Mouse (Mus musculus) T-helper 17 cell (primary cell): ENCODE results near the gene Gadd45a.

Experiments used
- in situ Hi-C, 2 experiments: fragments of 300-600 bp; cut with MboI, MseI; formaldehyde crosslinking; loops; 1 replicate in 1 of 2; 2 replicates in 1 of 2; pipeline ENCODE4 v1.15.1; 2025; ENCODE audit warnings: high pct_unique_total_duplicates in 2 of 2

Gene Gadd45a

DNA sequence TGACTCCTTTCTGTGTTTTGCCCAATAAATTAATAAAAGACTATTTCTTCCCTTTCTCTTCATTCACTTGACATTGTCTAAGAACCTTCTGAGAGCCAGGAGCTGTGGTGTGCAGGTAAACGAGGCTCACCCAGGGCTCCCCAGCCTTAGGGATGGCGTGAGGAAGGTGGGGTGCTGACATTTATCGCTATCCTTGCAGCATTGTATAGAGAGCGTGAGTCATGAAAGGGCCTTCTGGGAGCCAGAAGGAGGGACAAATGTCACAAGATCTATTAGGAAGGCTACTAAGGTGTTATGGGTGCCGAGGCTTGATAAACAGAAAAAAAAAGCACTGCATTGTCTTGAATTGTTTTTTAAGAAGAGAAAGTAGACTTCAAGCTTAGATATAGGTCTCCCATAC is 15.9 kb downstream of the Gadd45a start:
- in situ Hi-C loops, result no loop called here

DNA sequence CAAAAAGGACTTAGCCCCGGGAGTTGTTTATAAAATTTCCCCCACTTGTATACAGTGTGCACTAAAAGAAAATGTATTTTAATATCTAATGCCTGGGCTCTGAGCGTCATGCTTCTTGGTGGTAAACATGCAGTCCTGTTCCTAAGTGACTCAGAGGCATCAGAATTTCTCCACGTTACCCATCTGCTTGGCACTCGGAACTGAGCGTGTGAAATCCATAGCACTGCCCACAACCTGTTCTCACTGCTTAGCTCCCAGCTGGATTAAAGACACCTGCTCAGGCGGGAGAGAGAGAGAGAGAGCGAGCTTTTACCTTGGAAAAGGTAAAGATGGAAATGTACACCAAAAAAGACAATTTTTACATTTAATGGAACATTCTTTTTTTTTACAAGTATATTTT is 18.3 kb downstream of the Gadd45a start:
- in situ Hi-C loops, result loop anchor here in 1 of 2 experiments (5.0 kb wide), 1 partner anchor 42 kb away; no protein-coding TSS in a partner anchor

DNA sequence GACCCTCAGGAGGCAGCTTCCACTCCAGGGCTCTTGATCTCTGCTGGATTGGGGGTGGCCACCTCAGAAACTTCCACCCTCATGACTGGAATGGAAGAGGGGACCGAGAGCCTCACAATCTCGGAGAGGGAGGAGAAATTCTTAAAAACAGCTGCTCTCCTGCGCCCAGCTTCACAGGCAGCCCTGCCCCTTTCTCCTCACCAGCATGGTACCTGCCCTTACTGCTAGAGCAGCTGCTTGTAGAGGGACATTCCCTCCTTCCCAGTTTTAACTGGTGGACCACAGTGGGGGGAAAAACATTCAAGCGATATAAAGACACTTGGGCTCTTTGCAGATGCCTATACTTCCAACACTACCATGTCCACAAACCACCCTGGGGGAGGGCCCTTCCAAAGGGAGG is 18.9 kb downstream of the Gadd45a start:
- in situ Hi-C loops, result loop anchor here in 1 of 2 experiments (5.0 kb wide), 1 partner anchor 41 kb away; no protein-coding TSS in a partner anchor

- in situ Hi-C loops, result loop anchor here in 1 of 2 experiments (5.0 kb wide), 1 partner anchor 39 kb away; no protein-coding TSS in a partner anchor
These were observed 20.6 kb downstream of the Gadd45a start for GRCm38 (mm10) chr6:67016520-67017111.

GRCm38 (mm10) chr6:67015739-67016519 is 21.3 kb downstream of the Gadd45a start:
- in situ Hi-C loops, result loop anchor here in 1 of 2 experiments (5.0 kb wide), 1 partner anchor 39 kb away; no protein-coding TSS in a partner anchor

- in situ Hi-C loops, result loop anchor here in 1 of 2 experiments (5.0 kb wide), 1 partner anchor 37 kb away; no protein-coding TSS in a partner anchor
These were observed 22.6 kb downstream of the Gadd45a start for GRCm38 (mm10) chr6:67014679-67015075.

GRCm38 (mm10) chr6:67013949-67014678 is 23.1 kb downstream of the Gadd45a start:
- in situ Hi-C loops, result no loop called here

- in situ Hi-C loops, result no loop called here
These were observed 23.8 kb downstream of the Gadd45a start for GRCm38 (mm10) chr6:67013293-67013948.

DNA sequence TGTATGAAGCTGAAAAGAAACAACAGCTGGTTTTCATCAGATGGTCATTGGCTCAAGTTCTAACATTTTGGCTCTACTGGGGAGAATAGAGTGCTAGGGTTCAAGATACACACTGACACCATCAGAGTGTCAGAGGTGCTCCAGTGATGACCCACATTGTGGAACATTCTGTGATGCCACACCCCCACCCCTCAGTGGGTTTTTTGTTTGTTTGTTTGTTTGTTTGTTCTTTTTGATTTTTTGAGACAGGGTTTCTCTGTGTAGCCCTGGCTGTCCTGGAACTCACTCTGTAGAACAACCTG is 26.1 kb downstream of the Gadd45a start:
- in situ Hi-C loops, result no loop called here

- in situ Hi-C loops, result no loop called here
These were observed 26.7 kb downstream of the Gadd45a start for GRCm38 (mm10) chr6:67010370-67011216.

DNA sequence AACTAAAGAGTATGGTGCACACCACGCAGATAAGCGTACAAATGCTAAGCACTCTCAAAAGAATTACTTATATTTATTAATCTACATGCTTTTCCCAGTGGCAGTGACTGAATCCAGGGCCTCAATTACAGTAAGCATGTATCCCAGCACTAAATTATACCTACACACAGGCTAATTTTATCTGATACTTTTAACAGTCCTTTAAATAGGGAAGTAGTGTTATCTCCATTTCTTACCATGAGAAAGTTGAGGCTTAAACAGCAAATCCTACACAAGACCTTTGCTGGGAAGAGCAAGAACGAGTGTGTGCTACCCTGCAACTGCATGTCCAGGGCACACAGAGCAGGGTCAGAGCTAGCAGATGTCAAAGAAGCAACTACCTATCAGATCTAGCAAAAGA is 27.4 kb downstream of the Gadd45a start:
- in situ Hi-C loops, result no loop called here

GRCm38 (mm10) chr6:66999800-67000199 is 37.5 kb downstream of the Gadd45a start:
- in situ Hi-C loops, result no loop called here

DNA sequence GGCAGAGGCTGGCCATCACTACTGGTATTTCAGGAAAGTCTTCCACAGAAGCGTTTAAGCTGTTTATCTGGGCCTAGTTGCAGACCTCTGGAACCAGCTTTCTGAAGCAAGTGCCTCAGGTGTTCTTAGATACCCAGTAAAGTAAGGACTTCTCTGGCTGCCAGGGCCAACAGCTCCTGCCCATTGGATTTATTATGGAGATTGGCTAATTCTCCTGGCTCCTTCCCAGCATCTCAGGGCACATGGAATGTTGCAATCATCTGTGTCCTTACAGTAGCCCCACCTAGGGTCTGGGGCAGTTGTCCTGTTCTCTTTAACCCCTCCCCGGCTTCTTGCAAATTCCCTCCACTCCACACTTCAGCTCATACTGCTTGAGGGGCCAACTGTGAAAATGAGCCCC is 38.6 kb downstream of the Gadd45a start:
- in situ Hi-C loops, result no loop called here

- in situ Hi-C loops, result no loop called here
These were observed 41.0 kb downstream of the Gadd45a start for GRCm38 (mm10) chr6:66996257-66996656.

DNA sequence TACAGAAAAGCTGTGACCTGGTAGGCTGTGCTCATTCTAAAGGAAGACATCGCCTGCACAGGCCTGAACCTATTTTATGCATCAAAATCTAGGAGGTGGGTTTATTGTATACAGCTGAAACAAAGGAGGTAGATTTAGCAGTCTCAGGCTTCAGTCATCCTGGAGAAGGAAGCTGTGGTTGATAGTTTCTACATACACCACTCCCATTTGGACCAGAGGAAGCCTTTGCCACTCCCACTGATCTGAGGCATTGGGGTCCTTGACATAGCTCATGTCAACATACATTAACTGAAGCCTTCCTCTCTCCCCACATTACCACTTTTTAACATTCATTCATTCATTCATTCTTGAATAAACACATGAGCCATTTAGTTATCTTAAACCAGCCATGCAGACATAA is 41.4 kb downstream of the Gadd45a start:
- in situ Hi-C loops, result no loop called here

DNA sequence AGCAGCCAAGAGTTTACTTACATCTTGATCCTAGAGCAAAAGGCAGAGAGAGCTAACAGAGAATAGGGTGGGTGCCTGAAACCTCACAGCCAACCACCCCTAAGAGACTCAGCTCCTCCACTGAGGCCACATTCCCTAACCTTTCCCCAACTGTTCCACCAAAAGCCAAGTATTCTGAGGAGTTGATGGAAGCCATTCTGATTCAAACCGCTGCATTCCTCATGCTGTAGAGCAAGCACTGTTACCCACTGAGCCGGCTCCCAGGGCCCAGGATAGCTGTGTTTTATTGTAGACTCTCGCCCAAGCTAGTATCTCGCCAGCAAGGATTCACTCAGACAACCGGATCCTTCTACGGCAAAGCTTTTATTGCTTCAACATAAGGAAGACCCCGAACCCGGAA is 42.3 kb downstream of the Gadd45a start:
- in situ Hi-C loops, result no loop called here

DNA sequence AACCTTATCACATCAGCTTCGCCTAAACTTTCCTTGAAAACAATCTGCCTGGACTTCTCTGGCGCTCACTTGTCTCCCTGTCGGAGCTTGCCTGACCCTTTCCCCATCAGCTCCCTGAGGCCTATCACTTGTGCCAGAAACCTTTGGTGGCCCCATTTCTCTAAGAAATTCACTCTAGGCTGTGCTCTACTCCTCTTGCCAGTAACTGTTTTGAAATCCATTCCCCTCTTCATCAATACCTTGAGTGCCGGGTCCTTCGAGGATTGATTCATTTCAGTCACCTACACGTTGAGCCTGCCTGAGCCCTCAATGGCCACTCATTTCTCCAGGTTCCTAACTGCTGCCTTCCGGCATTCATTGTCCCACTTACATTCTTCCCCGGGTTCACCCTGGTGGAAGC is 44.5 kb downstream of the Gadd45a start:
- in situ Hi-C loops, result no loop called here

GRCm38 (mm10) chr6:66992232-66992631 is 45.0 kb downstream of the Gadd45a start:
- in situ Hi-C loops, result no loop called here

DNA sequence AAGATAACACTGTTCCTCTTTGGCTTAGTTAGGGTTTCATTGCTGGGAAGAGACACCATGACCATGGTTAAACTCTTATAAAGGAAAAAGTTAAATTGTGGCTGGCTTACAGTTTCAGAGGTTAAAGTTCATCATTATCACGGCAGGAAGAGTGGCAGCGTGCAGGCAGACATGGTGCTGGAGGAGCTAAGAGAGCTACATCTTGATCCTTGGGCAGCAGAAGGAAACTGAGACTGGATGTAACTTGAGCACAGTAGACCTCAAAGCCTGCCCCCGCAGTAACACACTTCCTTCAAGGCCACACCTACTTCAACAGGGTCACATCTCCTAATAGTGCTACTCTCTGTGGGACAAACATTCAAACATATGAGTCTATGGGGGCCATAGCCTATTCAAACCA is 47.7 kb downstream of the Gadd45a start:
- in situ Hi-C loops, result loop anchor here in 1 of 2 experiments (5.0 kb wide), 1 partner anchor 78 kb away; no protein-coding TSS in a partner anchor

- in situ Hi-C loops, result loop anchor here in 1 of 2 experiments (5.0 kb wide), 1 partner anchor 78 kb away; no protein-coding TSS in a partner anchor
These were observed 48.2 kb downstream of the Gadd45a start for GRCm38 (mm10) chr6:66989037-66989436.

- in situ Hi-C loops, result loop anchor here in 1 of 2 experiments (5.0 kb wide), 1 partner anchor 79 kb away; no protein-coding TSS in a partner anchor
These were observed 48.9 kb downstream of the Gadd45a start for GRCm38 (mm10) chr6:66988363-66988762.
